Mouse (Mus musculus): ENCODE results near the gene Parvb.
A peak's percentile ranks its signal among the peaks of the same experiment; 100 is the strongest.

Gene Parvb

GRCm38 (mm10) chr15:84305333-84305732, 73.5 kb downstream of the Parvb start:
- Histone ChIP-seq H3K9me3 (ENCODE audit: low read length) (no peaks in the 10 kb centered on the region), H3K4me3 (replicated peaks; ENCODE audit: low read length) (no peak overlapping the region), H3K27me3 (ENCODE audit: insufficient read depth, low read length) (no peaks in the 10 kb centered on the region), H3K4me1 (replicated peaks; ENCODE audit: low read depth, low read length) (peaks cover 44% of the 10 kb centered on the region), H3K36me3 (ENCODE audit: insufficient read depth, low read length) (peaks cover 52% of the 10 kb centered on the region)
- TF ChIP-seq CTCF (conservative IDR thresholded peaks at IDR 0.05; ENCODE audit: low read length) (no peak), POU5F1 (IDR thresholded peaks at IDR 0.05; ENCODE audit: borderline replicate concordance, low read length) (no peak), NANOG (IDR thresholded peaks at IDR 0.05; ENCODE audit: borderline replicate concordance, low read length) (no peak)

- H3K4me1 ChIP-seq (replicated peaks; ENCODE audit: low read depth, low read length): peaks cover 56% of the 10 kb centered on the region
- TF ChIP-seq POU5F1 (IDR thresholded peaks at IDR 0.05; ENCODE audit: borderline replicate concordance, low read length): no peak
- TF ChIP-seq NANOG (IDR thresholded peaks at IDR 0.05; ENCODE audit: borderline replicate concordance, low read length): no peak
- TF ChIP-seq CTCF (conservative IDR thresholded peaks at IDR 0.05; ENCODE audit: low read length): no peak
- H3K9me3 ChIP-seq (ENCODE audit: low read length): 0 out of 2 replicates have a peak, but pooled peaks cover 3% of the 10 kb centered on the region
- no peaks in the 10 kb centered on the region for H3K27me3 ChIP-seq (ENCODE audit: insufficient read depth, low read length)
- H3K4me3 ChIP-seq (replicated peaks; ENCODE audit: low read length): no peak overlapping the region
- H3K36me3 ChIP-seq (ENCODE audit: insufficient read depth, low read length): peaks cover 55% of the 10 kb centered on the region
Observed at GRCm38 (mm10) chr15:84310271-84310670, 78.4 kb downstream of the Parvb start.

DNA sequence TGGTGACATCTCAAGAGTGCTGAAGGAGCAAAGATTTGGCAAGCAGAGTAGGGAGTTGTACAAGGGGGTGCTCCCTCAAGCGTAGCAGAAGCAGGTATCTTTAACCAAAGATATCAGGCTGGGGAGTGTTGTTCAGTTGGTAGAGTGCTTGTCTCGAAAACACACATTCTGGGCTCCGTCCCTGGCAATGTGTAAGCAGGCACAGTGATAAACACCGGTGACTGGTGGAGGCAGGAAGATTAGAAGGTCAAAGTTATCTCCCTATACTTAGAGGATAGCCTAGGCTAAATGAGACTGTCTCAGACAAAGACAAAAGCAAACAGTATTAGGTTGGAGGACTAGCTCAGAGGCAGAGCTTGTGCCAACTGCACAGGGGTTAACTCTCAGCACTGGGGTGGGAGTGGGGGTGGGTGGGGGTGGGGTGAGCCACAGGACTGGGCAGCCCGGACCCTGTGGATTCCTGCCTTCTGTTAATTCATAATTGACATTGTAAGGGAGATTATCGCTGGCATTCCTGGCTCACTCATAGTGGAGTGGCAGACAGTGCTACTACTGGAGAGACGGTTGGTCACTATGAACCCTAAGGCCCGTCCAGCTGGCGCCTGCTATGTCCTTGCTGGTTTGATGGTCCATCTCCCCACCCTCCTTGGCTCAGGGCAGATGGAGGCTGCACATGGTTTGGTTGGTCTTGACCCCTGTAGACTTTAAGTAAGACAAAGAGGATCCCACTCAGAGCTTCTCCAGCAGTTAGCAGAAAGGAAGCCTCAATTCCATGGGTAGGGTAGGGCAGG, 79.6 kb downstream of the Parvb start:
- Histone ChIP-seq H3K9me3 (ENCODE audit: low read length) (0 out of 2 replicates have a peak, but pooled peaks cover 3% of the 10 kb centered on the region), H3K27me3 (ENCODE audit: insufficient read depth, low read length) (no peaks in the 10 kb centered on the region), H3K36me3 (ENCODE audit: insufficient read depth, low read length) (peaks cover 51% of the 10 kb centered on the region), H3K4me3 (replicated peaks; ENCODE audit: low read length) (no peak overlapping the region), H3K4me1 (replicated peaks; ENCODE audit: low read depth, low read length) (peaks cover 64% of the 10 kb centered on the region)
- TF ChIP-seq CTCF (conservative IDR thresholded peaks at IDR 0.05; ENCODE audit: low read length) (no peak), NANOG (IDR thresholded peaks at IDR 0.05; ENCODE audit: borderline replicate concordance, low read length) (no peak), POU5F1 (IDR thresholded peaks at IDR 0.05; ENCODE audit: borderline replicate concordance, low read length) (no peak)

DNA sequence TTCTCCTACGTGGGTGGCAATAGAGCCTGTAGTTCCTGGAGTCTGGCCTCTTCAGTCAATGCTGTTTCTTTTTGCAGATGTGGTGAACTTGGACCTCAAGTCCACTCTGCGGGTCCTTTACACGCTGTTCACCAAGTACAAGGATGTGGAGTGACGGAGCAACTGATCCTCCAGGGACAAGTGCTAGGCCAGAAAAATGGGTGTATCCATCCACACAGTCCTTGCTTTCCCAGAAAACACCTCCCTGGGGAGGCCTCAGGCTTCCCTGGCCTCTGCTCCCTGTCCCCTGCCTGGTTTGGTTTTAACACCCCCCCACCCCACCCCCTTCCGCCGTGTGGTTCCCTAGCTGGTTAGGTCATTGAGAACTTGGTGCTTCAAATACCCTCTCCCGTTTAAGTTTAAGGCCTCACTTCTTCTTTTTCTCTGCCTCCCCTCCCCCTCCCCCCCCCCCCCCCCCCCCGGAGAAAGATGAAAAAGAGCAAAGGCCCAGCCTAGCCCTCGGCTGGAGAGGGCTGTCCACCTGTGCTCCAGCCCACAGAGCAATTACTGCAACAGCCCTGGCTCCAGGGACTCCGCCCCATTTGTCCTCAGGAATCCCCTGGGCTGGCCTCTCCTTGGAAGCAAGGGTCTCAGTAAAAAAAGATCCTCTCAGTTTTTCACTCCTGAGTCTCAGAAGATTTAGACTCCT, 81.2 kb downstream of the Parvb start:
- H3K36me3 ChIP-seq (ENCODE audit: insufficient read depth, low read length): peaks cover 42% of the 10 kb centered on the region
- peaks cover 63% of the 10 kb centered on the region for H3K4me1 ChIP-seq (replicated peaks; ENCODE audit: low read depth, low read length)
- H3K4me3 ChIP-seq (replicated peaks; ENCODE audit: low read length): no peak overlapping the region
- H3K9me3 ChIP-seq (ENCODE audit: low read length): 0 out of 2 replicates have a peak, but pooled peaks cover 3% of the 10 kb centered on the region
- H3K27me3 ChIP-seq (ENCODE audit: insufficient read depth, low read length): no peaks in the 10 kb centered on the region
- no peak for TF ChIP-seq NANOG (IDR thresholded peaks at IDR 0.05; ENCODE audit: borderline replicate concordance, low read length)
- no peak for TF ChIP-seq POU5F1 (IDR thresholded peaks at IDR 0.05; ENCODE audit: borderline replicate concordance, low read length)
- no peak for TF ChIP-seq CTCF (conservative IDR thresholded peaks at IDR 0.05; ENCODE audit: low read length)

DNA sequence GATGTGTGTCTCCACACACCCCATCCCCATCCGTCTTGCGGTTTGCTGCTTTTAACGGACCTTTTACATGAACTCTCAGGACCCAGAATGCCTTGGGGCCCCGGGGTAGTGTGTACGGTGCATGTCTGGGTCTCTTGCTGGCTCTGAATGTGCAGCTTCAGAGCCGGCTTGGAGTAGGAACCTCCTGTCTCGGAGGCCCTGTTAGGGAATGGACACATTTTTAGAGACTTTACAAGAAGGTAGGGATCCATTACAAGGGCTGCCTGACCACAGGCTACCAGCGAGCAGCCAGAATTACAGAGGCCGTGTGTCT, 81.7 kb downstream of the Parvb start:
- TF ChIP-seq NANOG (IDR thresholded peaks at IDR 0.05; ENCODE audit: borderline replicate concordance, low read length): no peak
- no peak for TF ChIP-seq POU5F1 (IDR thresholded peaks at IDR 0.05; ENCODE audit: borderline replicate concordance, low read length)
- TF ChIP-seq CTCF (conservative IDR thresholded peaks at IDR 0.05; ENCODE audit: low read length): no peak
- no peaks in the 10 kb centered on the region for H3K27me3 ChIP-seq (ENCODE audit: insufficient read depth, low read length)
- H3K9me3 ChIP-seq (ENCODE audit: low read length): 0 out of 2 replicates have a peak, but pooled peaks cover 3% of the 10 kb centered on the region
- peaks cover 61% of the 10 kb centered on the region for H3K4me1 ChIP-seq (replicated peaks; ENCODE audit: low read depth, low read length)
- no peak overlapping the region for H3K4me3 ChIP-seq (replicated peaks; ENCODE audit: low read length)
- H3K36me3 ChIP-seq (ENCODE audit: insufficient read depth, low read length): peaks cover 39% of the 10 kb centered on the region

DNA sequence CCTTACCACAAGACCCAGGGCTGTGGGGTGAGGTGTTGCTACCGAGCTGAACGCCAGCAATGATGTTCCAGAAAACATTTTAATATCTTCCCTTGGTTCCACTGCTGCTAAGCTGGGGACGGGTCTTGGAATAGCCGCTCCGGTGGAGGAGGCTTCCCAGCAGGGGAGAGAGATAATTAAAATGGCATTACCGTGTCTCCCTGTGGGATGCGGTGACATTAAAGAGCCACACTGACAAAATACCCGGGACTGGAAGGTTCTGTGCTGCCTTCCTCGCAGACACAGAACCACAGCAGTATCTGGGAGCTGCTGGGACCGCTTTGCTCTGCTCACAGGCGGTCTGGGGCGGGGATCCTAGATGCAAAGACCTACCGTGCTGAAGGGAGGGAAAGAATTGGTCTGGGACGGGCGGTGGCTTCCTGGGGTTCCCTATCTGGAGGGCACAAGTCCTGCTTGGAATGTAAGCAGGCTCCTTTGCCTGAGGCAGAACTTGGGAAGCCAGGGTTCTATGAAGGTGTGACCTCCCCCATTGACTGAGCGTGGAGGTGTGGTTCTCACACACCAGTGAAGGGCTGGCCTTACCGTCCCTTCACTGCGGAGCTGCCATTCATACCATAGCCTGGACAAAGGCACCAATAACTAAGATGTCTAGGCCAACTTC, 82.7 kb downstream of the Parvb start:
- H3K27me3 ChIP-seq (ENCODE audit: insufficient read depth, low read length): no peaks in the 10 kb centered on the region
- H3K9me3 ChIP-seq (ENCODE audit: low read length): 0 out of 2 replicates have a peak, but pooled peaks cover 3% of the 10 kb centered on the region
- TF ChIP-seq POU5F1 (IDR thresholded peaks at IDR 0.05; ENCODE audit: borderline replicate concordance, low read length) (no peak), CTCF (conservative IDR thresholded peaks at IDR 0.05; ENCODE audit: low read length) (no peak), NANOG (IDR thresholded peaks at IDR 0.05; ENCODE audit: borderline replicate concordance, low read length) (no peak)
- peaks cover 59% of the 10 kb centered on the region for H3K4me1 ChIP-seq (replicated peaks; ENCODE audit: low read depth, low read length)
- H3K36me3 ChIP-seq (ENCODE audit: insufficient read depth, low read length): peaks cover 29% of the 10 kb centered on the region
- peak overlapping the region; percentile 43; the same call in 1 of the 2 replicates for H3K4me3 ChIP-seq (replicated peaks; ENCODE audit: low read length)

DNA sequence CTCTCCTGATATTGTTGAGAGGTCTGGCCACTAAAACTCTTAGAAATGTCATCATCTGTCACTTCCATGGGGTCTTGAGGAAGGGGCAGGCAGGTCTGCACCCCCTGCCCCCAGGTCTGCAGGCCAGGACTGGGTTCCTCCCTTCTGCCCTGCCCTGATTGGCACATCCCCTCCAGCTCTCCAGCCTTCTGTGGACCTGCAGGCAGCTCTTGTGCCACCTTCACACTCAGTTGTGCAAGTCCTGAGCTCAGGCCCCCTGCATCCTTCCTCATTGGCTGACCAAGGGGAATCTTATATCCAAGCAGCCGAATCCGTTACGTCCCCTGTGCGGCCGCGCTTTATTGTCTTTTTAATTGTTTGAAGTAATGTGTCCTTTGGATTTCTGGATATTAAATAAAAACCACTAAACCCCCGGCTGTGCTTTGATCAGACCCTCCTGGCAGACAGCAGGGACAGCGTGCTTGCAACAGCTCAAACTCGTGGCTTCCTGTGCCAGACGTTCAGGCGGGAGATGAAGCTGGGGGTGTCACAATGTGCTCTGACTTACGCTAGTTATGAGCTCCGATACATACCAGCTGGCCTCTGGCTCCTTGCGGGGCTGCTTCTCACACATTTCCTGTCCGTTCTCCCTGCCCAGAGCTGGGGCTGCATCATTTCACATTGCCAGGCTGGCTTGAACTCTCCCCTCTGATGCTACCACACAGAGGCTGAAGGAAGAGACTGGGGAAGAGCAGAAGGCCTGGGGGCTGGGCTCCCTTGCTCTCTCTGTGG, 83.6 kb downstream of the Parvb start:
- H3K36me3 ChIP-seq (ENCODE audit: insufficient read depth, low read length): peaks cover 25% of the 10 kb centered on the region
- H3K9me3 ChIP-seq (ENCODE audit: low read length): 0 out of 2 replicates have a peak, but pooled peaks cover 3% of the 10 kb centered on the region
- no peak overlapping the region for H3K4me3 ChIP-seq (replicated peaks; ENCODE audit: low read length)
- TF ChIP-seq CTCF (conservative IDR thresholded peaks at IDR 0.05; ENCODE audit: low read length) (no peak), NANOG (IDR thresholded peaks at IDR 0.05; ENCODE audit: borderline replicate concordance, low read length) (no peak), POU5F1 (IDR thresholded peaks at IDR 0.05; ENCODE audit: borderline replicate concordance, low read length) (no peak)
- peaks cover 5% of the 10 kb centered on the region; the same call in 1 of the 2 replicates for H3K27me3 ChIP-seq (ENCODE audit: insufficient read depth, low read length)
- peaks cover 57% of the 10 kb centered on the region for H3K4me1 ChIP-seq (replicated peaks; ENCODE audit: low read depth, low read length)
